Mouse (Mus musculus) gastrocnemius, postnatal 36 days (tissue): Measurements from ENCODE around the gene Cntnap1. TPM values are rescaled to one million over a fixed set of nuclear protein-coding genes. Genes with fewer than 3 reads are reported as not detected.
A peak's percentile ranks its signal among the peaks of the same experiment; 100 is the strongest.

ENCODE experiments used
- DNase-seq, 2 experiments: peaks; one replicate each; pipeline ENCODE4 v3.0.0; 2022
- intact Hi-C: fragments of 180-260 bp; cut with DNase I; formaldehyde crosslinking; loops from one replicate; pipeline ENCODE4 v1.15.1; 2025
- total RNA-seq, 2 experiments: library from RNA; stranded (reverse); gene quantifications; 2 replicates each; pipeline ENCODE4 v1.2.3; 2021

Cntnap1 gene
- total RNA-seq, 2 experiments from 2014 or later, result 1.1 to 2.1 TPM

DNA sequence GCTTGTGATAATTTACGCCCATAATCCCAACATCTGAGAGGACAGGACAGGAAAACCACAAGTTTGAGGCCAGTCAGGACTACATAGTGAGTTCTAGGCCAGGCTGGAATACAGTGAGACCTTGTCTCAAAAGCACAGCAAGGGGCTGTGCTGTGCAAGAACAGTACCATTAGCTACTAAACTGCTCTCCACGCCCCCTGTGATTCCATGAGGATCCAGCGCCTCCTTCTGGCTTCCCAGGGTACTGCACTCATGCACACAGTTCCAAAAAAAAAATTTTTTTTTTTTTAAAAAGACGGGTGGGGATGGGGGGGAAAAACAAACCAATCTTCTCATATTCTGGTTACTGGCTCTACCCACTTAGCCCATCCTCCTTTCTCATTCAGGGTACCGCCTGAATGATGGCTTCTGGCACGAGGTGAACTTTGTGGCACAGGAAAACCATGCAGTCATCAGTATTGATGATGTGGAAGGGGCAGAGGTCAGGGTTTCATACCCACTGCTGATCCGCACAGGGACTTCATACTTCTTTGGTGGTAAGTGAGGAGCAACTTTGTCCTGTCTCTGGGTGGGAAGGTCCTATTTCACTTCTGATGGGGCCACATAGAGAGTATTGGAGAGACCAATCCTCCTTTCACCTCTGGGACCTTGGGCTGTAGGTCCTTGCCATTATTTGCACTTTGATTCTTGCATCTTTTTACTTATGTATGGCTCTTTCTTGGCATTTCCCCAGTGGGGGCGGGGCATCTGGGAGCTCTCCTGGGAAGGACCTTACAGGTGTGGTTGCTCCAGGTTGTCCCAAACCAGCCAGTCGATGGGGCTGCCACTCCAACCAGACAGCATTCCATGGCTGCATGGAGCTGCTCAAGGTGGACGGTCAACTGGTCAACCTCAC lies 10.8 kb downstream of the Cntnap1 start:
- intact Hi-C loops, result no loop called here
- DNase-seq, result peak; percentile 61 to 70

DNA sequence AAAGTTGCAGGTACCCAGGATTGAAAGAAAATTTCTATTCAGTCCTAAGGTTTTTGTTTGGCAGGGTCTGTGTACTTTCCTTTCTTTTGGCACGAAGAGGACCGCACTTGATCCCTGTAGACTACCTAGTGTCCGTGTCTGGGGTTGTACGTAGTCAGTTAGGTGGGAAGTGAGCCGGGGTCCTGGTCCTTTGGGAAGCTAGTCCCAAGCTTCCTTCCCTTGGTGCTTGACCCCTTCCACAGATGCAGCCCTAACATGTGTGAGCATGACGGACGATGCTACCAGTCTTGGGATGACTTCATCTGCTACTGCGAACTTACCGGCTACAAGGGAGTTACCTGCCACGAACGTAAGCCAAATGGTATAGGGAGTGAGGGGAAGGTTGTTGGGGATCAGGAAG lies 11.6 kb downstream of the Cntnap1 start:
- DNase-seq, result no peak
- intact Hi-C loops, result no loop called here

DNA sequence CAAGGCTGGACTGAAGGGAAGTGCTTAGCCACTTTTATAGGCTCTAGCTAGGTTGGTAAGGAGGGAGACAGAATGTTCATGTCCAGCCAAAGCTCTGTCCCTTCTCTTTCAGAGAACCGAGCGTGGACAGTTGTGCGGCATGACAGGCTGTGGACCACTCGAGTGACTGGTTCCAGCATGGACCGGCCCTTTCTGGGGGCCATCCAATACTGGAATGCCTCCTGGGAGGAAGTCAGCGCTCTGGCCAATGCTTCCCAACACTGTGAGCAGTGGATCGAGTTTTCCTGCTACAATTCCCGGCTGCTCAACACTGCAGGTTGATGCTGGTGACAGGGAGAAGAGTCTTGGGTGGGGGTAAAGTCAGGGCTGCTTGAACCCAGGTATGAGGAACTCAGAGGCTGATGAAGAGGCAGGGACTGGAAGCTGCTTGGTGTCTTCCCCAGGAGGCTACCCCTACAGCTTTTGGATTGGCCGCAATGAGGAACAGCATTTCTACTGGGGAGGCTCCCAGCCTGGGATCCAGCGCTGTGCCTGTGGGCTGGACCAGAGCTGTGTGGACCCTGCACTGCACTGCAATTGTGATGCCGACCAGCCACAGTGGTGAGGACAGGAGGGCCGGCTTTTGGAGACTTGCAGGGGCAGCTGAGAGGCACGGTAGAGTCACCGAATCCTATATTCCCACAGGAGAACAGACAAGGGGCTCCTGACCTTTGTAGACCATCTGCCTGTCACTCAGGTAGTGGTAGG lies 12.6 kb downstream of the Cntnap1 start:
- intact Hi-C loops, result no loop called here
- no peak for DNase-seq

DNA sequence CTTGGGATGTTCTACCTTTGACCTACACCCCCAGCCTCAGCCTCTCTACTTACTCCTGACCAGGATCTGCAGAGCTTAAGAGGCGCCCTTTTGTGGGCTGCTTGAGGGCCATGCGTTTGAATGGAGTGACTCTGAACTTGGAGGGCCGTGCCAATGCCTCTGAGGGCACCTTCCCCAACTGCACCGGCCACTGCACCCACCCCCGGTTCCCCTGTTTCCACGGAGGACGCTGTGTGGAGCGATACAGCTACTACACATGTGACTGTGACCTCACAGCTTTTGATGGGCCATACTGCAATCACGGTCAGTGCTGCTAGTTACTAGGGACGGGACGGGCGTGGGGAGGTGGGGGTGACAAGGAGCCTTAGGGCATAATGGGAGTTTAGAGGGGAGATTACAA lies 14.7 kb downstream of the Cntnap1 start:
- no peak for DNase-seq
- intact Hi-C loops, result no loop called here

DNA sequence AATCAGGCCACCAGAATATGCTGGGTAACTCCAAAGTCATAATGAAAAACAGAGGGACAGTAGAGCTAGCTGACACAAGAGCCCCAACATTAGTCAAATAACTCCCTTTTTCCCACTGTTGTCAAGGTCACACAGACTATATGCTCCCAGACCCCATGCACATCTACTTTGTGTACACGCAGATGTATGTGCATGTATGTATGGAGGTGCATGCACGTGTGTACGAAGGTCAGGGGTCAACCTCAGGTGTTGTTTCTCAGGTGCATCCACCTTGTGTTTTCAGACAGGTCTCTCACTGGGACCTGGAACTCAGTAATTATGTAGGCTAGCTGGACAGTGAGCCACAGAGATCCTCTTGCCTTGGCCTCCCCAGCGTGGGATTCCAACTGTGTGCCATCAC lies 15.1 kb downstream of the Cntnap1 start:
- no peak for DNase-seq

DNA sequence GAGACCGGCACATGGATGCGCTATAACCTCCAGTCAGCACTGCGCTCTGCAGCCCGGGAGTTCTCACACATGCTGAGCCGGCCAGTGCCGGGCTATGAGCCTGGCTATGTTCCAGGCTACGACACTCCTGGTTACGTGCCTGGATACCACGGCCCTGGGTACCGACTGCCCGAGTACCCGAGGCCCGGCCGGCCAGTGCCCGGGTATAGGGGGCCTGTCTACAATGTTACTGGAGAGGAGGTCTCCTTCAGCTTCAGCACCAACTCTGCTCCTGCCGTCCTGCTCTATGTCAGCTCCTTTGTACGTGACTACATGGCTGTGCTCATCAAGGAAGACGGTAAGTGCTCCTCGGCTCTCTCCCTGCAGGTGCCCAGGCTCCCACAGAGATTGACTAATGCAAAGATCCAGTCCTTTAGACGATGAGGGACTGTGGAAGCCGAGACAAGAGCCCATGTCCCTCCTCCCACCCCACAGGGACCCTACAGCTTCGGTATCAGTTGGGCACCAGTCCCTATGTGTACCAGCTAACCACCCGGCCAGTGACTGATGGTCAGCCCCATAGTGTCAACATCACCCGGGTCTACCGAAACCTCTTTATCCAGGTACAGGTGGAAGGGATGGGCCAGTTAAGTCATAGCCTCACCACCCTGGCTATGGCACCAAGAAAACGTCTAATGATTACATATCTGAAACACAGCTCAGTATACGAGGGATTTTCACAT lies 16.4 kb downstream of the Cntnap1 start:
- intact Hi-C loops, result no loop called here
- DNase-seq, result no peak

More for the DNA sequence above, 15.1 kb downstream of the Cntnap1 start:
- intact Hi-C loops, result no loop called here

DNA sequence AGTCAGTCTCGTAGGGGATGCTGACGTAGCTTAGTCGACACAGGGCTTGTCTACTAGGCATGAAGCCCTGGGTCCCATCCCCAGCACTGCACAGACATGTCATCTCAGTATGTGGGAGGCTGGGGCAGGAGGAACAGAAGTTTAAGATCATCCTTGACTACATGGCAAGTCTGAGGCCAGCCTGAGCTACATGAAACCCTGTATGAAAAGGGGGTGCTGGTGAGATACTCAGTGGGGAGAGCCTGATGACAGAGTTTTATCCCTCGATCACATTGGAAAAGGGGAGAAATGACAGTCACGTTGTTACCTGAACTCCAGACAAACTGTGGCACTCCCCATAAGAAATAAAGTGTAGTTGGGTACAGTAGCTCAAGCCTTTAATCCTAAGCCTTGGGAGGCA lies 17.2 kb downstream of the Cntnap1 start:
- intact Hi-C loops, result no loop called here
- DNase-seq, result no peak

DNA sequence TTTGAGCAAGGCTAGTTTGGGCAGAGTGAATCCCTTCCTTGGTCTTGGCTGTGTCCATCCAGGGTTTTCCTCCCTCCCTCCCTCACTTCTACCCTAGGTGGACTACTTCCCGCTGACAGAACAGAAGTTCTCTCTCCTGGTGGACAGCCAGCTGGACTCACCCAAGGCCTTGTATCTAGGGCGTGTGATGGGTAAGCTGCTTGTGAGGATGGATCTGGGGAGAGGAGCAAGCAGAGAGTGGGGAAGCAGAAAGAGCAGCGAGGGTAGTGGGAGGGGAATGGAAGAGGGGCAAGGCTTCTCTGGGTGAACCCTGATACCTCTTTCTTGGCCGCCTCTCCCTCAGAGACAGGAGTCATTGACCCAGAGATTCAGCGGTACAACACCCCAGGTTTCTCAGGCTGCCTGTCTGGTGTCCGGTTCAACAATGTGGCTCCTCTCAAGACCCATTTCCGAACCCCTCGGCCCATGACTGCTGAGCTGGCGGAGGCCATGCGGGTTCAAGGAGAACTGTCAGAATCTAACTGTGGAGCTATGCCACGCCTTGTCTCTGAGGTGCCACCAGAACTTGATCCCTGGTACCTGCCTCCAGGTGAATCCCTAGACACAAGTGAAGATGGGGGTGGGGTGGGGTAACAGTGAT lies 18.0 kb downstream of the Cntnap1 start:
- intact Hi-C loops, result no loop called here

DNA sequence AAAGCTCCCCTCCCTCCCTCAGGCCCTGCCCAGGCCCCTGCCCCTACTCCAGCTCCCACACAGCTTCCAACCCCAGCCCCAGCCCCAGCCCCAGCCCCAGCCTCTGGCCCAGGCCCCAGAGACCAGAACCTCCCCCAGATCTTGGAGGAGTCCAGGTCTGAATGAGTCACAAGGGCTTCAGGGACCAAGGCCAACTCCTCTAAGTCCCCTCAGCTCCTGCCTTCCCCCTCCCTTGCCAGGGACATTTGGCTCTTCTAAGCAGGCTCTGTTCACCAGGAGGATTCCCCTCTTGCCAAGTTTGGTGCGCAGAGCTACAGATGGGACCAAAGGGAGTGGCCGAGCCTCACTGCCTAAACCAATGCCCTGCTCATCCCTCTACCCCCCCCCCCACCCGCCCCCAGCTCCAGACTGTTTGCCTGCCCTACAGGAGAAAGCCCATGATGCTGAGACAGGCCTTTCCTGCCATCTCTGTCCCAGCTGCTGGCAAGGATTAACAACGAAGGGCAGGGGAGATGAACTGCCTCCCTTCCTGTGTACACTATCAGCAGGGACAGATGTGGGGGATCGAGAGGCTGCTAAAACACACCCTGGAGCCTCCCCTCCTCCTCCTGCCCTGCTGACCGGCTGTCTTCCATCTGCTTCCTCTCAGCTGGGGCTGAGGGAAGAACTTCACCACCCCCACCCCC lies 19.3 kb downstream of the Cntnap1 start:
- intact Hi-C loops, result no loop called here
- DNase-seq, result peak in 1 of 2 experiments; percentile 74

More for the DNA sequence above, 18.0 kb downstream of the Cntnap1 start:
- DNase-seq, result no peak

DNA sequence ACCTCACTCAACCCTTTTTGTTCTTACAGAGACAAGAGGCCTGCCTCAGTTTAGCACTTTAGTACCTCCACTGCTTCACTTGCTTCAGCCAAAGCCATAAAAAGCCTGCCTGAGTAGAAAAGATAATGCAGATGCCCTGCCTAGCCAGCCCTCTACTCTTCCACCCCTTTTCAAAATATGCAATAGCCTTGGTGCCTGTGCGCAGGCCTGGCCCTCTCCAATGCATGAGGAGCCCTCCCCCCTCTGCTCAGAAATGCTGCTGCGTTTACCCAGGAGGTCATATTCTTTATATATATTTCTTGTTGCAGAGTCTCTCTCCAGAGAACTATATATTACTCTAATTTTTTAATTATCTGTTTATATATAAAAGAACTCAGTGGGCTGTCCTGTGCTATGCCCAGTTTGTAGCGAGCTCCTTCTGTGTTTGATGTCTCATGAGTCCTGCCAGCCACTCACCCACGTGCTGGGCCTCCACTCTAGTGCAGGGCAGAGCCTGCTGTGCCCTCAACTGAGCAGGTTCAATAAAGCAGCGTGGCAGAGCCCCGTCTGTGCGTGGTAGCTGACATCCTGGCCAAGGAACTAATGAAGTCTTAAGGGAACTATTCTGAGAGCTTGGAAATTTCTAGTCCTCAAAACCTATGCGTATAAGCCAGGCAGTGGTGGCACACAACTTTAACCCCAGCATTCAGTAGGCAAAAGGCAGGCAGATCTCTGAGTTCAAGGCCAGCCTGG lies 20.0 kb downstream of the Cntnap1 start:
- DNase-seq, result no peak
- intact Hi-C loops, result no loop called here

DNA sequence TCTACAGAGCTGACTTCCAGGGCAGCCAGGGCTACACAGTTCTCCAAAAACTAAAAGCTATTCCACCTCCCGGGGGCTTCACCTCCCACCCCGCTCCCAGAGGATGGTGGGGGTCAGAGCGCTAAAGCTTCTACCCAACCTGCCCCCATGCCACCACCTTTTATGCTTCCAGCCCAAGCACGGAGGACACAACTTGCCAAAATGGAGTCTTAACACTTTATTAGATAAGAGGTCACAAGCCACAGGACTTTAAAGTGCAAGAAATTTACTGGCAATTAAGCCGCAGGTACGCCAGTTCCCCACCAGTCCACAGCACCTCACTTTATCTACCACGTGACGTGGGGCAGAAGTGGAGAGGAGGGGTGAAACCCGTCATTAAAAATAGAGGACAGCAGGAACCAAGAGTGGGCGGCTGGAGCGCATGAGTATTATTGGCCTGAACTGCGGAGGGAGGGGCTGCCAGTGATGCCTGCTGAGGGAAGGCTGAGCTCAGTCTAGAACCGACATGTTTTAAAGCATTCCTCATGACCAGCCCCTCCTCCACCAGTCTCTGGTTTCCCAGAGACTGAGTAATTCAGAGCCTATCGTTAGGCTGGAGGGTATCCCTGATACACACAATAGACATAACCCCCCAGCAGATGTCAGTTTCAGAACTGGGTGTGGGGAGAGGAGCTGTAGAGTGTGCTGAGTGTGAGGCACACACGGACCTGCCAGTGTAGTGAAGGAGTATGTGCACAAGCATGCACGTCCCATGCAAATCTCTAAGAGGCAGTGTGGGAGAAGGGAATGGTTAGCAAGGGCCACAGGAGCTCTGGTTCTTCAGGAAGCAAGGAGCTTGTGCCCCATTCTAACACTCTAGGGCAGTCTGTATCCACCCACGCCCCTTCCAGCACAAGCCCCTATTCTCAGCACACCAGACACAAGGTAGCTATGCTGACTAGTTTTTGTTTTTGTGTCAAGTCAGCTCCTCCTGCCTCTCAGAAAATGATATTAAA lies 20.9 kb downstream of the Cntnap1 start:
- DNase-seq, result no peak
- intact Hi-C loops, result no loop called here

DNA sequence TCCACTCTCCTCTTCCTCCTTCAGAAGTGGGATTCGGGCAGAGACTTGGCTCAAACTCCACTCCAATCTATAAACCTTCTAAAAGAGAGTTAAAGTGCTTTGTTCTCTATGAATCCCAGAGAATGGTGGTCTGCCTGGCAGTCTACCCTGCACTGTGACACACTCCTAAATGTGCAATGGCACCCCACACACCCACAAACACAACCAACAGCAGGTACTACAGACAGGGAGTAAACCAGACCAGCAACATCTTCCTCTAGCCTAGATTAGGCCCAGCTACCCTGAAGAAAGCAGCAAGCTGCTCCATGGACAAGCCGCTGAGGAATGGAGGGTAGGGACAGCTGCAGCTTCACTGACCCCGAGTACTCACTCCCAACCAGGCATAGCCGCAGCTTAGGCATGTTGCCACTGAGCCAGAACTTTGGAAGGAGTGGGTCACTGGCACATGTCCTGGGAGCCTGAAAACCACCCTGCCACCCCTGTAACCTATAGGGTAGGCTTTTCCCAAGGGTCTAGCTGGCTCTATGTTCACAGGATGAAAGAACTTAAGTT lies 21.7 kb downstream of the Cntnap1 start:
- DNase-seq, result no peak
- intact Hi-C loops, result no loop called here

DNA sequence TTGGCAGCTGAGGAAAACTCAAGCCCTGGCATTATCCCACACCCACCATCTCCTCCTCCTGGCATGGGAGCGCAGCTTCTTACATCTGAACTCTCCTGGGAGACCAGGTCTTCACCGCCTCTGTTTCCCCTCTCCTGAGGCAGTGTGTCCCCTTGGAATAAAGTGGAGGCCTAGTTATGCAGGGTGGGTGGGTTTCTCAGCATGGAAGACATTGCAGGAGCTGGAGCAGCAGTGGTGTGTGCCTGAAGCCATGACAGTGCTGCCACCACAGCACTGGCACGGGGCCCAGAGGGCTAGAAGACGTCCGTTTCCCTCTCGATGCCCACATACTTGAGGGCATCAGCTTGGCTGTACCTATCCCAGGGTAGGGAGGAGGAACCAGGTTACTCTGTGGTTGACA lies 22.3 kb downstream of the Cntnap1 start:
- intact Hi-C loops, result no loop called here

DNA sequence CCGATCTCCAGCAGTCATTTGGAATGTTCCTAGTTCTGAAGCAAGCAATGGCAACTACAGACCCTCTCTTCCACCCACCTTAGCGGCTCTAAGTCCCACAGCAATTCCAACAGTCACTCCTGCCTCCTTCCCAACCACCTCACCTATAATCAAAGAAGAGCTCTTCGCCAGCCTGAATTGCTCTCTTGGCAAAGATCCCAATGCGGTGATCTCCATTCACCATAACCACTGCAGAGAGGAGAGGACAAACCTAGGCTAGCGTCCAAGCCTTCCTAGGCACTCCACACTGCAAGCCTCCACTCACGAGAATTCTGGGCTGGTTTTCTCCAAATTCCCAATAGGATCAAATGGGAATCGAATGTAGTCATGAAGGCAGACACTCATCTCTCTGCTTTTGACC lies 22.8 kb downstream of the Cntnap1 start:
- DNase-seq, result no peak
- intact Hi-C loops, result no loop called here

More for the DNA sequence above, 22.3 kb downstream of the Cntnap1 start:
- DNase-seq, result no peak

DNA sequence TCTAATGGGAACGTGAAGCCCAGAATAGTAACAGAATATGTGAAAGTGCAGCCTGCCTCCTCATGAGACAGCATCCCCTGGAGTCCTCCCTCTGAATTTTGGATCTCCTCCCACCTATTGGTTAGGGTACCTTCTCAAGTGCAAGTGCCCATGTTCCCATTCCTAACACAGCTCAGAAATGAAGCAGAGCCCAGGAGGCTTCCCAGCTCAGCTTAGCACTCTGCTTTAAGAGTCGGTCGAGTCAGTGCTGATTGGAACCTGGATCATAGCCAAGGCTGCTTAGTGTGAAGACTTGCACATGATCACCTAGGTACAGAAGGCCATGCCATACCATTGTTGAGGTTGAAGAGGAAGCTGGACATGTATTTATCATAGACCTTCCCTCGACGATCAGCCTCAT lies 23.8 kb downstream of the Cntnap1 start:
- DNase-seq, result no peak
- intact Hi-C loops, result no loop called here

DNA sequence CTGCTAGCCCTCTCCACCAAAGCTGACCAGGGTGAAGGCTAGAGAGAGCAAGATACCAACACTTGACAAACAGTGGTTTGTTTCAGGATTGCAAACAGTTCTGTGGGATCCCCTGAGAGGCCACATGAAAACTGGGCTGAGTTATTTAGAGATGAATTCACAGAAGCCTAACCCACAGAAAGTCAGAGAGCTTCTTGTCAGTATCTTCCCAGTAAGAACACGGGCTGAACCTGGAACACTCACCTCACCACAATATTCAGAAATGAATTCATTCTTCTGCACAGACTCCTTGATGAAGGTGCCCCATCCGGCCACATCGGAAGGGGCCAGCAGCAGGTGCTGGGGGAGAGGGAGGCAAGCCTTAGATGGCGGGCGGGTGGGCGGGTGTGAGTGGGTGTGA lies 24.3 kb downstream of the Cntnap1 start:
- no peak for DNase-seq
- intact Hi-C loops, result no loop called here

DNA sequence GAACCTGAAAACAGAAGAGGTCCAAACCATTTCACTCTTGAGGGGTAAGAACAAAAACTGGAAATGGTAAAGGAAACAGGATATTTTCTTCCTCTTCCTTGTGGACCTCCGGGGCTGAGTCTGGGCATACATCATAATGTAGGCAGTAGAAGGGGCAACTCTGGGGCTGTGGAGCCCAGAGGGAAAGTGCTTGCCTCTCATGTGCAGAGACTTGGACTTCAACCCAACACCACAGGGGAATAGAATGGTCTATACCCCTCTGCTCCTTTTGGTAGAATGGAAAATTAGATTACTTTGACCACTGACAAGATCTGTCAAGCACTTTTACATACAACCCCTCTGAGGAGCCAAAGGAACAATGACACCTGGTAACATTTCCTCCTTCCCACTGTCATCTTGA lies 24.8 kb downstream of the Cntnap1 start:
- DNase-seq, result no peak
- intact Hi-C loops, result no loop called here

DNA sequence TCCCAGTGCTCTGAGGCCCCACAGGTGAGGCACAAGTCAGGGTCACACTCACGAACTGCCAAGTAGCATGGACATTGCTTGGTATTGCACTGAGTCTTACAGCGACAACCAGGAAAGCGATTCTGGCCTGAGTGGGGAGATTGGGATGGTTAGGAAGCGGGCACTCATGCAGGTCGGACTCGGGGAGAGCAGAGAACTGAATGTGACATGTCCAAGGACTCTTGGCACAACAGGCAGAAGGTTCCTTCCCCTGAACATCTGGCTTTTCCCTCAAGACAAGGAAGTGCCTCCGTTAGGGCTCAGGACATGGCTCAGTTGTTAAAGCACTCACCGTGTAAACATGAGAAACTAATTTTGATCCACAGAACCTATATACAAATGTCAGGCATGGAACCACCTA lies 25.2 kb downstream of the Cntnap1 start:
- no peak for DNase-seq

More for the DNA sequence above, 25.2 kb downstream of the Cntnap1 start:
- intact Hi-C loops, result no loop called here
